Mouse (Mus musculus) brain, embryonic 14.5 days (tissue): ENCODE measurements around the gene Stk39.

ENCODE experiments used
- CTCF ChIP-seq: fragments of 200-500 bp; IDR thresholded peaks from 2 replicates; pipeline ENCODE4 v1.5.1; 2012; ENCODE audit warnings: inconsistent platforms, mild to moderate bottlenecking, moderate library complexity, borderline replicate concordance; ENCODE audit not compliant: insufficient read depth, insufficient read length; ENCODE audit errors: extremely low read depth
- POLR2A ChIP-seq: fragments of 200-500 bp; IDR thresholded peaks from 2 replicates; pipeline ENCODE4 v1.6.1; 2012; ENCODE audit warnings: mild to moderate bottlenecking, inconsistent platforms, borderline replicate concordance; ENCODE audit not compliant: poor library complexity, insufficient read depth, insufficient read length, severe bottlenecking; ENCODE audit errors: extremely low read depth

DNA sequence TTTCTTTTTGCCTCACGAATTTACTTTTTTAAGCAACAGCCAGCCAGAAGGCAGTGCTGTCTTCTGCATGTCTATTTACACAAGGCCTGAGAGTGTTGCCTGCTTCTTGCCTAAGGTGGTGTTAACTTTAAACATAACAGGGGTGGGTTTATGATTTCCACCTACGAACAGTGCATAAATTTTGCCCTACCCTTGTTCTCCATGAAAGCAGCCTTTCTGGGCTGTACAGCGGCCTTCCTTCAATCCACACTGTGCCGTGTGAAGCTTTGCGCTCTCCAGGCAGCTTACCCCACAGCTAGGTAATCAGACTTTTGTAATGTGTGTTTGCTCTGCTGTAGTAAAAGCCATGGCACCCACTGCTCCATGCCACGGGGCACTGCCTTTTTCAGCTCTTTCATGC, 214.5 kb downstream of the Stk39 start:
- TF ChIP-seq CTCF, result no peak
- no peak for TF ChIP-seq POLR2A
